Mouse (Mus musculus) MEL (cell line): ENCODE results near the gene Enho. TPM values are rescaled to one million over a fixed set of nuclear protein-coding genes. Genes with fewer than 3 reads are reported as not detected.

ENCODE experiments used
- DNase-seq: peaks from one replicate; pipeline ENCODE4 v3.0.0; 2011; ENCODE audit warnings: low read depth, low spot score
- H3K27ac ChIP-seq: 2 replicates; pipeline ENCODE4 v1.5.1; 2012; ENCODE audit warnings: low read depth, mild to moderate bottlenecking, control low read depth, low read length, moderate library complexity; ENCODE audit not compliant: control insufficient read depth
- H3K27me3 ChIP-seq, 2 experiments: fragments of 150-350 bp in 1 of 2; sonication (generic) in 1 of 2; 2 replicates each; pipeline ENCODE4 v1.6.1; 2012; ENCODE audit warnings: low read length in 2 of 2, mild to moderate bottlenecking in 2 of 2, improper control_type of control experiment in 1 of 2, moderate library complexity in 1 of 2; ENCODE audit not compliant: insufficient read depth in 2 of 2, control insufficient read depth in 1 of 2
- H3K36me3 ChIP-seq, 2 experiments: 2 replicates each; pipeline ENCODE4 v1.6.1; 2012 to 2014; ENCODE audit warnings: low read length in 2 of 2, improper control_type of control experiment in 1 of 2, inconsistent platforms in 1 of 2, mild to moderate bottlenecking in 1 of 2; ENCODE audit not compliant: insufficient read depth in 2 of 2, control insufficient read depth in 1 of 2
- H3K4me1 ChIP-seq, 2 experiments: fragments of 150-350 bp in 1 of 2; sonication (generic) in 1 of 2; 2 replicates each; pipeline ENCODE4 v1.6.1; 2012; ENCODE audit warnings: low read length in 2 of 2, improper control_type of control experiment in 1 of 2, mild to moderate bottlenecking in 1 of 2; ENCODE audit not compliant: insufficient read depth in 2 of 2, control insufficient read depth in 1 of 2
- H3K4me3 ChIP-seq, 2 experiments: fragments of 150-350 bp in 1 of 2; sonication (generic) in 1 of 2; 2 replicates each; pipeline ENCODE4 v1.5.1; 2012; ENCODE audit warnings: low read depth in 2 of 2, low read length in 2 of 2, mild to moderate bottlenecking in 2 of 2, moderate library complexity in 2 of 2, control low read depth in 1 of 2, improper control_type of control experiment in 1 of 2; ENCODE audit not compliant: control insufficient read depth in 1 of 2, insufficient read depth in 1 of 2
- H3K79me2 ChIP-seq: 2 replicates; pipeline ENCODE4 v1.6.1; 2012; ENCODE audit warnings: mild to moderate bottlenecking, low read length, moderate library complexity; ENCODE audit not compliant: control insufficient read depth, poor library complexity, insufficient read depth
- H3K9ac ChIP-seq: 2 replicates; pipeline ENCODE4 v1.6.1; 2012; ENCODE audit warnings: low read depth, mild to moderate bottlenecking, control low read depth, low read length, moderate library complexity; ENCODE audit not compliant: control insufficient read depth, poor library complexity, severe bottlenecking
- H3K9me3 ChIP-seq: fragments of 150-350 bp; sonication (generic); replicated peaks from 2 replicates; pipeline ENCODE4 v1.6.1; 2012; ENCODE audit warnings: mild to moderate bottlenecking, low read length, improper control_type of control experiment, moderate library complexity; ENCODE audit not compliant: insufficient read depth
- BHLHE40 ChIP-seq: IDR thresholded peaks from 2 replicates; pipeline ENCODE4 v1.6.1; 2012; ENCODE audit warnings: low read depth, mild to moderate bottlenecking, inconsistent platforms, low read length, improper control_type of control experiment, borderline replicate concordance
- CTCF ChIP-seq, 3 experiments: IDR thresholded peaks in 2 of 3; conservative IDR thresholded peaks in 1 of 3; 2 replicates each; pipeline ENCODE4 v1.5.1; 2011 to 2012; ENCODE audit warnings: low read length in 3 of 3, low read depth in 2 of 3, mild to moderate bottlenecking in 2 of 3, improper control_type of control experiment in 1 of 3, inconsistent platforms in 1 of 3, mixed read lengths in 1 of 3, moderate library complexity in 1 of 3; ENCODE audit not compliant: control insufficient read depth in 1 of 3, insufficient read depth in 1 of 3, poor library complexity in 1 of 3, severe bottlenecking in 1 of 3
- ELF1 ChIP-seq: IDR thresholded peaks from 2 replicates; pipeline ENCODE4 v1.6.1; 2014; ENCODE audit warnings: low read depth, mild to moderate bottlenecking, inconsistent platforms, low read length, improper control_type of control experiment, moderate library complexity
- ETS1 ChIP-seq: IDR thresholded peaks from 2 replicates; pipeline ENCODE4 v1.6.1; 2012; ENCODE audit warnings: low read depth, mild to moderate bottlenecking, inconsistent platforms, low read length, improper control_type of control experiment, moderate library complexity
- GATA1 ChIP-seq: IDR thresholded peaks from 2 replicates; pipeline ENCODE4 v1.6.1; 2011; ENCODE audit warnings: low read depth, low read length, improper control_type of control experiment
- JUND ChIP-seq: IDR thresholded peaks from 2 replicates; pipeline ENCODE4 v1.6.1; 2011; ENCODE audit warnings: low read depth, mild to moderate bottlenecking, improper control_type of control experiment, low read length
- KAT2A ChIP-seq: conservative IDR thresholded peaks from 2 replicates; pipeline ENCODE4 v1.6.1; 2012; ENCODE audit warnings: low read depth, low read length, improper control_type of control experiment, inconsistent platforms
- MAFK ChIP-seq: IDR thresholded peaks from 2 replicates; pipeline ENCODE4 v1.6.1; 2011; ENCODE audit warnings: low read depth, mild to moderate bottlenecking, low read length, improper control_type of control experiment, borderline replicate concordance
- MAX ChIP-seq: IDR thresholded peaks from 2 replicates; pipeline ENCODE4 v1.6.1; 2011; ENCODE audit warnings: low read length, improper control_type of control experiment
- MEF2A ChIP-seq: IDR thresholded peaks from 2 replicates; pipeline ENCODE4 v1.6.1; 2014; ENCODE audit warnings: low read depth, mild to moderate bottlenecking, inconsistent platforms, low read length, improper control_type of control experiment; ENCODE audit not compliant: poor library complexity, insufficient replicate concordance, severe bottlenecking; ENCODE audit errors: extremely low read depth
- MYB ChIP-seq: IDR thresholded peaks from 2 replicates; pipeline ENCODE4 v1.6.1; 2011; ENCODE audit warnings: mild to moderate bottlenecking, low read depth, low read length, improper control_type of control experiment
- NRF1 ChIP-seq: IDR thresholded peaks from 2 replicates; pipeline ENCODE4 v1.6.1; 2014; ENCODE audit warnings: low read depth, mild to moderate bottlenecking, inconsistent platforms, low read length, improper control_type of control experiment, moderate library complexity; ENCODE audit not compliant: poor library complexity, insufficient read depth, severe bottlenecking
- POLR2A ChIP-seq, 2 experiments: IDR thresholded peaks; 2 replicates each; pipeline ENCODE4 v1.6.1; 2011 to 2012; ENCODE audit warnings: low read length in 2 of 2, mild to moderate bottlenecking in 2 of 2, control low read depth in 1 of 2, improper control_type of control experiment in 1 of 2, low read depth in 1 of 2, moderate library complexity in 1 of 2; ENCODE audit not compliant: control insufficient read depth in 1 of 2, insufficient read depth in 1 of 2, poor library complexity in 1 of 2
- POLR2AphosphoS2 ChIP-seq: IDR thresholded peaks from 2 replicates; pipeline ENCODE4 v1.6.1; 2011; ENCODE audit warnings: low read length, improper control_type of control experiment
- POLR2AphosphoS5 ChIP-seq: IDR thresholded peaks from 2 replicates; pipeline ENCODE4 v1.6.1; 2012; ENCODE audit warnings: low read depth, borderline replicate concordance, mild to moderate bottlenecking, inconsistent platforms, low read length, moderate library complexity, mixed read lengths
- SIN3A ChIP-seq: IDR thresholded peaks from 2 replicates; pipeline ENCODE4 v1.6.1; 2012; ENCODE audit warnings: low read length, improper control_type of control experiment, inconsistent platforms
- TAL1 ChIP-seq: IDR thresholded peaks from 2 replicates; pipeline ENCODE4 v1.6.1; 2012; ENCODE audit warnings: mild to moderate bottlenecking, inconsistent platforms, low read length, moderate library complexity, mixed read lengths
- UBTF ChIP-seq: IDR thresholded peaks from 2 replicates; pipeline ENCODE4 v1.6.1; 2012; ENCODE audit warnings: low read depth, mild to moderate bottlenecking, inconsistent platforms, low read length, improper control_type of control experiment, moderate library complexity, borderline replicate concordance; ENCODE audit not compliant: insufficient read depth
- USF1 ChIP-seq: IDR thresholded peaks from 2 replicates; pipeline ENCODE4 v1.6.1; 2014; ENCODE audit warnings: low read depth, mild to moderate bottlenecking, inconsistent platforms, low read length, improper control_type of control experiment, moderate library complexity
- USF2 ChIP-seq, 2 experiments: IDR thresholded peaks; 2 replicates each; pipeline ENCODE4 v1.6.1; 2011 to 2012; ENCODE audit warnings: improper control_type of control experiment in 2 of 2, low read length in 2 of 2, borderline replicate concordance in 1 of 2, inconsistent platforms in 1 of 2, low read depth in 1 of 2, mild to moderate bottlenecking in 1 of 2; ENCODE audit not compliant: insufficient read depth in 1 of 2
- ZC3H11A ChIP-seq: IDR thresholded peaks from 2 replicates; pipeline ENCODE4 v1.6.1; 2012; ENCODE audit warnings: low read depth, mild to moderate bottlenecking, inconsistent platforms, low read length, improper control_type of control experiment
- ZKSCAN1 ChIP-seq: IDR thresholded peaks from 2 replicates; pipeline ENCODE4 v1.6.1; 2012; ENCODE audit warnings: low read depth, mild to moderate bottlenecking, inconsistent platforms, low read length, improper control_type of control experiment, moderate library complexity
- polyA plus RNA-seq, 2 experiments: library from polyadenylated mRNA; stranded (reverse) in 1 of 2; unstranded in 1 of 2; fragments of >175 nt in 1 of 2; fragments of >200 nt in 1 of 2; gene quantifications; 2 replicates each; pipeline versions ENCODE4 v1.2.1 to v1.2.4; 2012; ENCODE audit warnings: low replicate concordance in 2 of 2, low read depth in 1 of 2; ENCODE audit not compliant: insufficient read length in 2 of 2, insufficient read depth in 1 of 2, missing spikeins in 1 of 2
- total RNA-seq: library from RNA; depleted of rRNA; stranded (reverse); fragments of 300-350 nt; gene quantifications from 2 replicates; pipeline ENCODE4 v1.2.3, GENCODE M21; 2012

Enho gene
- total and polyA plus RNA-seq, 3 experiments = 0.19 to 0.40 TPM; not detected in 1

DNA sequence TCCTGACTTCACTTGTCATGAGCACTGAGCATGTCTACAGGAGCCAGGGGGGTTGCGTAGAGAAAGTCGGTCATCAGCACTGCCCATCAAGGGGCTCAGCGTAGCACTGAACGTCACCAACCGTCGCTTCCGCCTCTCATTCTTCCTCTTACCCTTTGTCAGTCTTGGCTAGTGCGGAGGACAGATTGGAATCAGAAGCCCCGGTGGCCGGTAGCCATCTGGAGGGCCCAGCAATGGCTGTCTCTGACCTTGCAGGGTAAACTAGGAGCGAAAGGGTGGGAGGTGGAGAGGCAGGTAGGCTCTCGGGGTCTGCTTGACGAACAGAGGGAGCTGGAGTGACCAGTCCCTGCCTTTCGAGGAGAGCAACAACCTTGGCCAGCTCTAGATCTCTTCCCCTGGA is 18.1 kb downstream of the Enho start:
- peaks cover 3 to 5% of the 10 kb centered on the region in 2 experiments for H3K27me3 ChIP-seq
- no peaks in the 10 kb centered on the region for H3K9me3 ChIP-seq
- H3K4me3 ChIP-seq = no peak overlapping the region
- no peak overlapping the region for H3K27ac ChIP-seq
- H3K36me3 ChIP-seq = no peaks in the 10 kb centered on the region
- no peaks in the 10 kb centered on the region for H3K4me1 ChIP-seq
- no peaks in the 10 kb centered on the region for H3K79me2 ChIP-seq
- no peak for DNase-seq
- no peak for TF ChIP-seq ZKSCAN1
- no peak for TF ChIP-seq POLR2AphosphoS5
- TF ChIP-seq USF1 = no peak
- TF ChIP-seq ZC3H11A = no peak
- no peak for TF ChIP-seq JUND
- no peak for TF ChIP-seq KAT2A
- no peak for TF ChIP-seq ELF1
- TF ChIP-seq MEF2A = no peak
- no peak for TF ChIP-seq POLR2A (IDR thresholded peaks at IDR 0.05; ENCODE audit: control insufficient read depth in 1 of 2, insufficient read depth in 1 of 2, low read depth in 1 of 2, low read length in 2 of 2, poor library complexity in 1 of 2)
- no peak for TF ChIP-seq CTCF (IDR thresholded peaks at IDR 0.05 in 2 of 3, conservative IDR thresholded peaks at IDR 0.05 in 1 of 3; ENCODE audit: control insufficient read depth in 1 of 3, insufficient read depth in 1 of 3, low read depth in 2 of 3, low read length in 3 of 3, poor library complexity in 1 of 3, severe bottlenecking in 1 of 3)
- TF ChIP-seq MYB = no peak
- no peak overlapping the region for H3K9ac ChIP-seq

GRCm38 (mm10) chr4:41618916-41619746 is 21.0 kb downstream of the Enho start:
- Histone ChIP-seq H3K27ac (no peak overlapping the region), H3K9me3 (no peaks in the 10 kb centered on the region), H3K4me3 (no peak overlapping the region), H3K79me2 (no peaks in the 10 kb centered on the region), H3K36me3 (no peaks in the 10 kb centered on the region), H3K27me3 (peaks cover 3 to 7% of the 10 kb centered on the region in 2 experiments), H3K9ac (no peak overlapping the region), H3K4me1 (no peaks in the 10 kb centered on the region)
- TF ChIP-seq POLR2AphosphoS5 = no peak
- no peak for TF ChIP-seq CTCF (IDR thresholded peaks at IDR 0.05 in 2 of 3, conservative IDR thresholded peaks at IDR 0.05 in 1 of 3; ENCODE audit: control insufficient read depth in 1 of 3, insufficient read depth in 1 of 3, low read depth in 2 of 3, low read length in 3 of 3, poor library complexity in 1 of 3, severe bottlenecking in 1 of 3)
- no peak for TF ChIP-seq MYB
- no peak for TF ChIP-seq MEF2A
- no peak for TF ChIP-seq MAX
- no peak for TF ChIP-seq POLR2AphosphoS2
- TF ChIP-seq MAFK = no peak
- no peak for TF ChIP-seq SIN3A
- TF ChIP-seq USF2 (IDR thresholded peaks at IDR 0.05; ENCODE audit: borderline replicate concordance in 1 of 2, insufficient read depth in 1 of 2, low read depth in 1 of 2, low read length in 2 of 2) = no peak
- TF ChIP-seq TAL1 = no peak
- TF ChIP-seq BHLHE40 = no peak
- no peak for TF ChIP-seq NRF1
- no peak for TF ChIP-seq ETS1
- no peak for TF ChIP-seq UBTF
- no peak for TF ChIP-seq GATA1
- DNase-seq = no peak
